Mouse (Mus musculus) gastrocnemius, postnatal 25 days (tissue): ENCODE data around the gene Eddm3b. TPM values are rescaled to one million over a fixed set of nuclear protein-coding genes. Genes with fewer than 3 reads are reported as not detected.

ENCODE experiments used
- DNase-seq: peaks from one replicate; pipeline ENCODE4 v3.0.0; 2022
- total RNA-seq, 2 experiments: library from RNA; stranded (reverse); gene quantifications; 1 replicate in 1 of 2; 2 replicates in 1 of 2; pipeline ENCODE4 v1.2.3; 2021

The Eddm3b gene
- total RNA-seq, 2 experiments from 2014 or later: not detected

DNA sequence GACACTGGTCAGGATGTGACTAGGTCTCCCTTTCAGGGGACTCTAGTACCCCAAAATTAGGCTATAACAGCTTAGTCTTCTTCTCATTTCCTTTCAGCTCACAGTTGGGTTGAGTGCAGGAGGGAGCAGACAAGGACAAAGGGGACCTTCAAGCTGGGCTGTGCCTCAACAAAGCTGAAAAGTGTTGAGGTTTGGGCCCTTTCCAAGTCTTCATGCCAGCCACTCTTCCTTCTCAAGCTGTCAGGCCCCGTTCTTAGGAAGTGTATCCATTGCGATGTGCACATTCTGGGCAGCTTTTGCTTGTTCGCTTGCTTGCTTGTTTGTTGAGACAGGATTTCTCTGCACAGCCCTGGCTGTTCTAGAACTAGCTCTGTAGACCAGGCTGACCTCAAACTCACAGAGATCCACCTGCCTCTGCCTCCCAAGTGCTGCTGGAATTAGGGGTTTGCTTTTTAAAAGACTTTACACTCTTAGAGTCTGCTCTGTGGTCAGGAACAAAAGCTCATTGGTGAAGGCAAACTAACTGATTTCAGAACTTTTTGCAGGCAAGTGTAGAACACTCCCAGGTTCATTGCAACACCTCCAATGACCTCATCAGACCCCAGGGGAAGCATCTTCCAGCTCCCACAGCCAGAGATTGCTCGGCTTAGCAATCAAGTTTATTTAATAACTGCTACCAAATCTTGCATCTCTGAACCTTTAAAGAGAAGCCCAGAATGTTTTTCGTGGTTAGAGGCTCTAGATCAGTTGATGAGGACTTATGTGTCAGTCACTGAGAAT is 19.9 kb upstream of the Eddm3b start:
- DNase-seq: peak; percentile 42

GRCm38 (mm10) chr14:51094921-51095320 is 19.3 kb upstream of the Eddm3b start:
- DNase-seq: peak; percentile 34

- DNase-seq: no peak
Measured at GRCm38 (mm10) chr14:51095736-51096524, 18.3 kb upstream of the Eddm3b start.

GRCm38 (mm10) chr14:51098300-51098699 is 15.9 kb upstream of the Eddm3b start:
- DNase-seq: peak; percentile 23

DNA sequence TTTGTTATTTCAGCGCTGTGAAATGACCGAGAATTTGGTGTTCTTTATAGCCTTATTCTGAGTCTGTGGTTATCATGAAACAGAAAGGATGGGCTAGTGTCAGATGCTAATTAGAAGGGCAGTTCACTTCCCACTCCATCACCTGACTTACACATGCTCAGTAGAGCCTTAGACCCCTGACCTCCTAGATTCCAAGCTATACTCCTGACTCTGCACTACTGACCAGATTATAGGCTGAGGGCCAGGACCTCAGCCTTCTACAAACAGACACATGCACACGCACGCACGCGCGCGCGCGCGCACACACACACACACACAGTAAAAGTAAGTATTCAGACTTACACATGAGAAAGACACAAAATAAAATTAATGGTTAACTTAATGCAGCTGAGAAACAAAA is 15.3 kb upstream of the Eddm3b start:
- DNase-seq: no peak

DNA sequence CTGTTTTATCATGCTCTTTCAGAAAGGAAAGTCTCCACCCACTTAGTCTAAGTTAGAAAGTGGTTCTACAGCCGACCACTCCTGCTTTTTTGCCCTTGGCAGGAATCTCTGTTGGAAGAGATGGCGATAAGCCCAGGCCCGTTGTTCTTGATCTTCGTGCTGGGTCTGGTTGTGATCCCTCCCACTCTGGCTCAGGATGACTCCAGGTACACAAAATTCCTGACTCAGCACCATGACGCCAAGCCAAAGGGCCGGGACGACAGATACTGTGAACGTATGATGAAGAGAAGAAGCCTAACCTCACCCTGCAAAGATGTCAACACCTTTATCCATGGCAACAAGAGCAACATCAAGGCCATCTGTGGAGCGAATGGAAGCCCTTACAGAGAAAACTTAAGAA is 12.9 kb upstream of the Eddm3b start:
- DNase-seq: no peak

DNA sequence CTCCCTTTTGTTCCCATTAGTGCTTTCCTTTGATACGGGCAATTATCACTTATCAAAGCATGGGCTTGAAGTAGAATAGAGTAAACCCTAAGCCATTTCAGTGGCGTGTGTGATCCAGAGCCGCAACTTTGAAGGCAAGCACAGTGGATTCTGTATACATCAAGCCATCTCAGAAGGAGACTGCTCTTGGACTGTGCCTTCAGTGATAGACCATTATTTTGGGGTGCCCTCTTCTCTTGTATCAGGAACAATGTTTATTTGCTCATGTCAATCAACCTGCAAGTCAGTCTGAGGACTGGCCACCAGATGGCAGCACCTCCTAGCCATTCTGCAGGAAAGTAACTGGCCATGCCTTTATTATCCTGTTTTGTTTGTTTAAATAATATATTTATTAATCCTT is 11.0 kb upstream of the Eddm3b start:
- no peak for DNase-seq

- no peak for DNase-seq
Measured at GRCm38 (mm10) chr14:51104366-51104765, 9.9 kb upstream of the Eddm3b start.

- no peak for DNase-seq
Measured at GRCm38 (mm10) chr14:51106449-51106967, 7.7 kb upstream of the Eddm3b start.

DNA sequence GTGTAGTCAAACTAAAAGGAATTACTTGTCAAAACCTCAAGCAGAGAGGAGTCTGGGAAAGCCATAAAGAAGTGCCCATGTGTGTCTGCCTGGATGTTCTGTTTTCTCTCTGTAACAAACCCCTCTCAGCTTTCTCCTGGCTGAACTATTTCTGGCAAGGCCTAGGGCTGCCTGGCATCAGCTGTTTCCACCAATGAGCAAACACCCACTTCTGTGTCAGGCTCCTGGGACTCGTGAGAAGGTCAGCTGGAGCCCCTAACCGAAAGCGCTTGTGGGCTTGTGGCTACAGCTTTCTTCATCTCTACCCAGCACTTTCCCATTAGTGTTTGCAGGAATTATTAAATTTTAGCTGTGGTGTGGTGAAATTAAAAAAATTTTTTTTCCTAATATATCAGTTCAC is 2.3 kb upstream of the Eddm3b start:
- peak; percentile 25 for DNase-seq

DNA sequence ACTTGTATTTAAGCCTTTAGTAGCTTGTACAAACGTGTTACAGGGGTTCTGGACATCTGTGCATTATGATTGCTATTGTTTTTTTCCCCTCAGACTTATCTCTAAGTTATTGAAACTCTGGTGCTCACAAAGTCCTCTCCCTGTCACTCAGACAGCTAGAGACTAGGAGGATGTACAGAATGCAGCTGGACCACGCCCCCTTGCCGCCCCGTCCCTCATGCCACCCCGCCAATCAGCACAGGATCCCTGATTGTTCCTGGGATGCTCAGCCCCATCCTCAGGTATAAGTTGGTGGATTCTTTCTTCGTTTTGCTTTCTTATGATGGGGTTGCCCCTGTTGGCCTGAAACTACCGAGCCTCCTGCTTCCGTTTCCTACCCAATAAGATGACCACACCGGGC is 750 bp upstream of the Eddm3b start:
- DNase-seq: no peak

- no peak for DNase-seq
Measured at GRCm38 (mm10) chr14:51125684-51126083, 11.5 kb downstream of the Eddm3b start.

DNA sequence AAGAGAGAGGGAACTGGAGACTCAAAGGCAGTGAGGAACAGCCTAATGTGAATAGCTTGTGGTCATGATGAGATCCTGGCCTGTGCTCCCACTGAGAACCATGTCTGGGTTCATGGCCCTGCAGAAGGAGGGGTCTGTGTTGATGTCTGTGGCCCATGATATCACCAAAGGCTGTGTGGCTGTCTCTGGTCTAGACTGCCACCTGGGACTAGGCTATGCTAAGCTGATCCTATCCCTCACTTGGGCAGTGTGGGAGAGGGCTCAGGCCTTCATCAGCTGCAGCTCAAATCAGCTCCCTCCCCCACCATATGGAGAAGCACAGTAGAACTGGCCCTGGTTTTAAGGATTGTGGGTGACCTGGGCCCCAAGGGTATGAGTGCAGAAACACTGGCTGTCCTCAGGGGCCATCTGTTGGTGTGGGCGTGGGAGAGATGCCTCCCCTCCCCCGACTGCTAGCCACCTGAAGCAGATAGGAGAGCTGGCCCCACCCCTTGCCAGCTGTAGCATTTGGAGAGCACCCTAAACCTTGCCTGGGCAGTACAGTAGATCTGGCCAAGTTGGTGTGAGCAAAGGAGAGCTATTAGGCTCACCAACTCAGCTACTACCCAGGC is 13.5 kb downstream of the Eddm3b start:
- no peak for DNase-seq

GRCm38 (mm10) chr14:51128775-51129623 is 14.8 kb downstream of the Eddm3b start:
- DNase-seq: no peak

GRCm38 (mm10) chr14:51129624-51129975 is 15.4 kb downstream of the Eddm3b start:
- no peak for DNase-seq

- DNase-seq: no peak
Measured at GRCm38 (mm10) chr14:51130315-51130940, 16.2 kb downstream of the Eddm3b start.

GRCm38 (mm10) chr14:51131086-51131815 is 17.0 kb downstream of the Eddm3b start:
- no peak for DNase-seq

DNA sequence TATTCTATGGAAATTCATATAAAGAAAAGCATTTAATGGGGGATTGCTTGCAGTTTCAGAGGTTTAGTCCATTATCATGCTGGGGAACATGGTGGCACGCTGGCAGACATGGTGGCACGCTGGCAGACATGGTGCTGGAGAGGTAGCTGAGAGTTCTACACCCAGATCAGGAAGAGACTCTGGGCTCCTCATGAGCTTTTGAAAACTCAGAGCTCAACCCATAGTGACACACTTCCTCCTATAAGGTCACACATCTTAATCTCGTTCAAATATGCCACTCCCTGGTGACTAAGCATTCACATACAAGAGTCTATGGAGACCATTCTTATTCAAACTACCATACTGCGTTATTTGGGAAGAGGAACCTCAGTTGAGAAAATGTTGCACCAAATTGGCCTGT is 18.1 kb downstream of the Eddm3b start:
- DNase-seq: no peak

- DNase-seq: no peak
Measured at GRCm38 (mm10) chr14:51140342-51140741, 26.1 kb downstream of the Eddm3b start.

DNA sequence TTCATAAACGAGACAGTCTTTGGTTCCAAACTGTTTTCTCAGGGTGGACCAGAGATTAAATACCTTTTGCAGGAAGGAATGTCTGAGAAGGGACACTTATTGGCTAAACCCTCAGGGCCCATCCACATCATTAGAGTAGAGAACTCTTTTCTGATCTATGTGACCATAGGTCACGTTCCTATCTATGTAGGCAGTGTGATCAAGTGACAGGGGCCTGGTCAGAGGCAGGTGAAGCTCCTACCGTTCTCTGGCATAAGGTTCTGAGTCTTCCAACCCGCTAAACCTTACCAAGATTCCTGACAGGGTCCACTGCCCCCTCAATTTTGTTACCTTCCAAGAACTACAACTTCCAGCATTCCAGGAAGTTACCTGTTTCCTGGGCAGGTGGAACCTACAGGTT is 27.9 kb downstream of the Eddm3b start:
- no peak for DNase-seq

DNA sequence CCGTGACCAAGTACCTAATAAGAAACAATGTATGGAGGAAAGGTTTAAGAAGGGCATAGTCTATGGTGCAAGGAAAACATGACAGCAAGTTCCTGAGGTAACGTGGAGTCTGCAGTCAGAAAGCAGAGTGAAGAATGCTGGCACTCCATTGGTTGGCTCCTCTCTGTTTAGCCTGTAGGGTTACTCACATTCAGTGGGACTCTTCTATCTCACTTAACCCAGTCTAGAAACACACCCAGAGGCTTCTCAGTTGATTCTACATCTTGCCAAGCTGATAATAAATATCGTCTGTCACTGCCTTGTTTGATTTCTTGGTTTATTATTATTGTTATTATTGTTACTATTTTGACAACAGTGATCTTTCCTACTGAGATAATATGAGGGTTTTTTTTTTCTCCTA is 28.3 kb downstream of the Eddm3b start:
- DNase-seq: no peak
